Mouse (Mus musculus): Measurements from ENCODE around the gene Tfeb.

Gene Tfeb

DNA sequence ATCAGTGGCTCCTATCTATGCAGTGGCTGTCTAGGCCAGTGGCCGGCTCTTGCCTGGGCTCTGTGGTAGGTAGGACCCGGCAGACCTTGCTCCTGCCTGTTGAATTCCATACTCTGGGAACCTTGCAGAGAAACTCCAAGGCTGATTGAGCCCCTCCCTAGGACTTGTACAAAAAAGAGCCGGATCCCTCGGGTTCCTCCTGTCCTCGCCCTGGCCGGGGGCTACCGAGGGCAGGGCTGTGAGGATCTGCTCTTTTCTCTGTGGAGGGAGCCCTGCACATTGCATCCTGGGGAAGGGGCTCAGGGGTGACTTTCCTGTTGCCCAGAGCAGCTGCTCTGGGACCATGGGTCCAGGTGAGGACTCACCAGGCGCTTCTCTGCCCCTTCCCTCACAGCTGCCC lies 50.8 kb downstream of the Tfeb start:
- DNase-seq (ENCODE audit: low read depth, low spot score) = no peak

GRCm38 (mm10) chr17:47788306-47788705 lies 51.5 kb downstream of the Tfeb start:
- DNase-seq (ENCODE audit: low read depth, low spot score) = no peak

- no peak for DNase-seq (ENCODE audit: low read depth, low spot score)
These were observed 52.2 kb downstream of the Tfeb start for GRCm38 (mm10) chr17:47788996-47789395.

DNA sequence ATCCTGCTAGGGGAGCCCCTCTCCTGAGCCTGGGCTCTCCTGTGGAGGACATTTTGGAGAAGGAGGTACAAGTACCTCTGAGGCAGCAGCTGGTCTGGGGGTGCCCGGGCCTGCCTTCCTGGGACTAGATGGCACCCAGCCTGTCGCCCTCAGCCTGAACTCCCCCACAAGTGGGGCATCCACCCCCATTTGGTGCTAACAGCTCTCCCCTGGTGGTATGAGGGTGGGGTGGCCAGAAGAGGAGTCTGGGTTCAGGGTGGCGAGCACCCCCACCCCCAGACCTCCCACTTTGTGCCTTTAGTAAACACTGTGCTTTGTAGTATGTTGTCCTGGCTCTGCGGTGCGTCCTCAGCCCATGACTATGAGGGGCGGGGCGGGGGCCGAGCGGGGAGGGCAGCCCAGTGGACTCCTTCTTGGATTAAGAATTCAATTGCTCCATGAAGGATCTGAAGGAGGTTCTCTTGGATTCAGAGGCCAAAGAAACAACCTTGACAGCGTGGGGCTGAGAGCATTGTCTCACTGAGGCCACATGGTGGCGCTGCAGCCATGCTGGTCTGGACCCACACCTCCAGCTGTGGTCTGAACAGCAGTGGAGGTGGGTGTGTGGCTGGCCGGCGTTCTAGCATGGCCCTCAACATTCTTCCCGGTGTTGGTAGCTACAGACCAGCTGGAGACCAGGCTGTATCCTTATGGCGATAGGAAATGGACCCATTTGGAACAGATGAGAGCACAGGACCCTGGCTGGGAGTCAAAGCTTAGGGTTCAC lies 55.5 kb downstream of the Tfeb start:
- DNase-seq (ENCODE audit: low read depth, low spot score) = peak; percentile 69

GRCm38 (mm10) chr17:47793377-47793776 lies 56.5 kb downstream of the Tfeb start:
- peak; percentile 61 for DNase-seq (ENCODE audit: low read depth, low spot score)

DNA sequence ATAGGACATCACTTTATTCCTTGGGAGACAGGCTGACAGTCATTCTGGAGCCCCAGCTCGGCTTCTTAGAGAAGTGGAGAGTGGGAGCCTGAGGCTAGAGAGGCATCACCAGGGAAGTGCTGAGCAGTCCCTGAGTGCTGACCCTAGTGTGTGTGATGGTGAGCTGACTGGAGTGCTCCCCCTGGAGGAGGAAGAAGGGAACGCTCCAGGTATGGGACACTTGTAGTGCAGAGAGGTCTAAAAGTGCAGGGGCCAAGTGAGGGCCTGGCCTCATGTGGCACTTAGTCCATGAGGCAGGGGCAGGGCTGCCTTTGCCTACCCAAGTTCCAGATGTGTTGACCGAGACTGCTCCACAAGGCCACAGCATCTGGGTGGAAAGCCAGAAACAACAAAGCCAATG lies 58.6 kb downstream of the Tfeb start:
- DNase-seq (ENCODE audit: low read depth, low spot score) = peak; percentile 29

GRCm38 (mm10) chr17:47796156-47796816 lies 59.5 kb downstream of the Tfeb start:
- no peak for DNase-seq (ENCODE audit: low read depth, low spot score)

- DNase-seq (ENCODE audit: low read depth, low spot score) = no peak
These were observed 60.1 kb downstream of the Tfeb start for GRCm38 (mm10) chr17:47796968-47797367.

GRCm38 (mm10) chr17:47797383-47797782 lies 60.6 kb downstream of the Tfeb start:
- no peak for DNase-seq (ENCODE audit: low read depth, low spot score)

DNA sequence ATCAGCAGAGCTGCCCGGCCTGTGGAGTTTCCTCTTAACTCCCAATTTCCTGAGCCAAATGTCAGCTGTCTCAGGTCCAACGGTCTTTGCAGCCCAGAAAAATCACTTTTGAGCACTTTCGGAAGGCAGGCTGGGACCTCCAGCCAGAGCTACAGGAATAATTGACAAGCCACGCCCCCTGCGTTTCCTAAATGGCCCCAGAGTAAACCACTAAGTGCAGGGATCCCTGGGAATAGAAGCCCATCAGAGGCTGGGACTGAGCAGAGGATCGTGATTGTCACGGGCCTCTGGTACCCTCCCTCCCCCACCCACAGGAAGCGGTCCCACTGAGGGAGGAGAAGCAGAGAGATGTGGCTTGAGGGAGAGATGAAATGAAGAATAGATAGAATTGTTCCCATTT lies 66.0 kb downstream of the Tfeb start:
- no peak for DNase-seq (ENCODE audit: low read depth, low spot score)

DNA sequence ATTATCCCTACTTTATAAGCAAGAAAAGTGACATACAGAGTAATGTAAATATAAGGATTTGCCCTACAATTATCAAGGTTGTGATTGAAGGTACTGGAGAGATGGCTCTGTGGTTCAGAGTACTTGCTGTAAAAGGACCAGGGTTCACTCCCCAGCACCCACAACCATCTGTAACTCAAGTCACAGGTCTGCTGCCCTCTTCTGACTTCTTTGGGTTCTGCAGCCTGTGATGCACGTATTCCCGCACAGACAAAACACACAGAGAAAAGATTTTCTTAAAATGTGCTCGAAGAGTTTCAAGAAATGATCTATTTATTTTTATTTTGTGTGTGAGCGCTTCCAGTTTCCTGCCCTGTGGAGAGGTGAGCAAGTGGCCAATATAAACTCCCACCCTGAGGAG lies 66.8 kb downstream of the Tfeb start:
- no peak for DNase-seq (ENCODE audit: low read depth, low spot score)

GRCm38 (mm10) chr17:47805047-47805835 lies 68.4 kb downstream of the Tfeb start:
- no peak for DNase-seq (ENCODE audit: low read depth, low spot score)

- no peak for DNase-seq (ENCODE audit: low read depth, low spot score)
These were observed 69.4 kb downstream of the Tfeb start for GRCm38 (mm10) chr17:47806230-47806629.

- DNase-seq (ENCODE audit: low read depth, low spot score) = no peak
These were observed 74.5 kb downstream of the Tfeb start for GRCm38 (mm10) chr17:47811265-47811800.

- DNase-seq (ENCODE audit: low read depth, low spot score) = no peak
These were observed 75.4 kb downstream of the Tfeb start for GRCm38 (mm10) chr17:47812200-47812599.

GRCm38 (mm10) chr17:47813616-47814015 lies 76.8 kb downstream of the Tfeb start:
- DNase-seq (ENCODE audit: low read depth, low spot score) = no peak

DNA sequence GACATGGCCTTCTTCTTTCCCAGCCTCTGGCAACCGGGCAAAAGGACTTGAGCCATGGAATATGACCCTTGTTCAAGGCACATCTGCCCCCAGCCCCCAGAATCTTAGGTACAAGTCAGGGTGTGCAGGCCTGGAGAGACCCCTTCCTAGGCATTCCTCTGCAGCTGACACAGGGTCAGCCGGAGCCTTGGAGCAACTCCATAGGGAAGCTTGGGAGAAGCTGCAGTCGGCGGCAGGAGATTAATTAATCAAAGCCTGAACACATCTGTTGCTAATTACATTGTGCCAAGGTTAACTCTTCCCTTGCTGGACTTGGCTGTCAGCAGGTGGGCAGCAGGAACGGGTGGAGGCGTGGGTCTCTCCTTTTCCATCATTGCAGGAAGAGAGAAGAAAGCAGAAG lies 77.7 kb downstream of the Tfeb start:
- DNase-seq (ENCODE audit: low read depth, low spot score) = no peak

- DNase-seq (ENCODE audit: low read depth, low spot score) = no peak
These were observed 78.6 kb downstream of the Tfeb start for GRCm38 (mm10) chr17:47815446-47815845.

DNA sequence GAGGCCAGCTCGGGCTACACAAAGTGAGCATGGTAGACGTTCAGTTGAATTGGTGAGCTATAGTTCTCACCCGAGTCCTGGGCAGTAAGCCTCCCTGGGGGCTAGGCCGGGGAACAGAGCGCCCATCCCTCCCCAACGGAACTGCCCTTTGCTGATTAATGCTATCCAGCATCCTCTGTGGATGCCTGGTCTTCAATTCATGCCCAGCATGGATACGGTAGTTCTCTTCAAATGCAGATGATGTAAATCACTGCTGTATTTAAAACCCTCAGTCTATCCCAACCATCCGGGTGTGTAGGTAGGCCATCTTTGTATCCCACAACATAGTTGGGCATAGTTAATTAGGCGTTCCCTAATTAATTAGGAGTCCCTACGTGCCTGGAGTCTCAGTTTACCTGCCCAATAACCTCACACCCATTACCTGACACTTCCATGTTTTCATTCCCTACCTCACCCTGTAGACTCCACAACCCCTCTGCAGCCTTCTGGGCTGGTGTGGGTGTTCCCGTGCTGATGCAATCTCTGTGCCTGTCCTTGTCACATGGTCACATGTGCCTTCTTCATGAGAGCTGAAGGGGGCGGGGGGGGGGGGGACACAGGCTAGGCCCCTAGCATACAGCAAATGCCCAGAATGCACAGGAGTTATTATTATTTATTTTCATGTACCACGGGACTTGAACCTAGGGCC lies 81.4 kb downstream of the Tfeb start:
- DNase-seq (ENCODE audit: low read depth, low spot score) = no peak

DNA sequence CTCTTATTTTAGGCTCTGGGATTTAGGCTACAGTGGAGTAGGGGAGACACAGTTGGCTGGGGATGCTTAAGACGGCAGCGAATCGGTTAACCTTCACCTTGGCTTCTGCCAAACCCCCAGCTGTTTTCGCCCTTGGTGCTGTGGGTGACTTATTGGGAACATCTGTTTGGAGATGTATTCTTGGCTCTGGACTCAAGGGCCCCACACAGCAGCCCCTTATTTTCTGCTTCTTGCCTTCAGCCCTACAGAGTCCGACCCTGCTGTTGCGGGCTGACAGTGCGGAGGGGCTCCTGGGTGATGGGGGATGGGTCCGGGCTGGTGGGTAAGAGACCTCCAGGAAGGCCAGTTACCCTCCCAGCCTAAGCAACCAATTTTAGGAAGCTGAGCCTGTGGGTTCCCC lies 84.5 kb downstream of the Tfeb start:
- DNase-seq (ENCODE audit: low read depth, low spot score) = no peak

DNA sequence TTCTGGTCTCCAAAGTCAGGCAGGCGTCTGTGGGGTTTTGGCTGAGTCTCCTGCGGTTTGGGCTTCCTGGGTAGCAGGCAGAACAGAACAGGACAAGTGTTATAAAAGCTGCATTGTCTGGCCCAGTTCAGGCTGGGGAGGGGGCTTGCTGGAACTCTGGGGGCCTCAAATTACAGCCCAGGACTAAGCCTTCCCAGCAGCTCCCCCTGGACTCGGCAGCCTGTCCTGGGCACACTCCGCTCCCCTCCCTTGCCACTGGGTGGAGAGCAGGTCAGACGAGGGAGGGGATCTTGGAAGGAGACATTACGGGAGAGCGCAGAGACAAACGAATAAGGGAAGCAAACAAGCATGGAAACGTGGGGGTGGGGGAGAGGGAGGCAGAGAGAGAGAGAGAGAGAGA lies 94.3 kb downstream of the Tfeb start:
- no peak for DNase-seq (ENCODE audit: low read depth, low spot score)

GRCm38 (mm10) chr17:47831772-47832171 lies 94.9 kb downstream of the Tfeb start:
- DNase-seq (ENCODE audit: low read depth, low spot score) = no peak
